Mouse (Mus musculus): ENCODE results near the gene Pold1.

The Pold1 gene

GRCm38 (mm10) chr7:44542555-44542954 is 6.1 kb downstream of the Pold1 start:
- no peak for DNase-seq

GRCm38 (mm10) chr7:44538756-44539624 is 9.7 kb downstream of the Pold1 start:
- DNase-seq, result no peak

GRCm38 (mm10) chr7:44537496-44537895 is 11.2 kb downstream of the Pold1 start:
- no peak for DNase-seq

GRCm38 (mm10) chr7:44537009-44537408 is 11.6 kb downstream of the Pold1 start:
- no peak for DNase-seq

GRCm38 (mm10) chr7:44536590-44536968 is 12.1 kb downstream of the Pold1 start:
- peak; percentile 39 for DNase-seq

GRCm38 (mm10) chr7:44535657-44536589 is 12.7 kb downstream of the Pold1 start:
- DNase-seq, result no peak

- DNase-seq, result no peak
Observed at GRCm38 (mm10) chr7:44534656-44535441, 13.8 kb downstream of the Pold1 start.

GRCm38 (mm10) chr7:44534242-44534641 is 14.4 kb downstream of the Pold1 start:
- DNase-seq, result no peak

- no peak for DNase-seq
Observed at GRCm38 (mm10) chr7:44533746-44534045, 15.0 kb downstream of the Pold1 start.

- no peak for DNase-seq
Observed at GRCm38 (mm10) chr7:44532918-44533745, 15.5 kb downstream of the Pold1 start.

- no peak for DNase-seq
Observed at GRCm38 (mm10) chr7:44531946-44532732, 16.5 kb downstream of the Pold1 start, which contains the start of gene Spib. Gene Spib (minus strand): TSS chr7:44532071.

- no peak for DNase-seq
Observed at GRCm38 (mm10) chr7:44531207-44531606, 17.4 kb downstream of the Pold1 start.

GRCm38 (mm10) chr7:44530507-44530906 is 18.1 kb downstream of the Pold1 start:
- no peak for DNase-seq

- DNase-seq, result no peak
Observed at GRCm38 (mm10) chr7:44529518-44529917, 19.1 kb downstream of the Pold1 start.

- peak; percentile 87 for DNase-seq
Observed at GRCm38 (mm10) chr7:44527483-44528398, 20.9 kb downstream of the Pold1 start.

GRCm38 (mm10) chr7:44526414-44527154 is 22.1 kb downstream of the Pold1 start:
- DNase-seq, result no peak

GRCm38 (mm10) chr7:44525126-44525832 is 23.4 kb downstream of the Pold1 start:
- peak; percentile 93 for DNase-seq

GRCm38 (mm10) chr7:44524502-44524901 is 24.1 kb downstream of the Pold1 start, which contains the start of gene Mybpc2:
Gene Mybpc2 (minus strand): TSS chr7:44524656.
- DNase-seq, result peak; percentile 40

GRCm38 (mm10) chr7:44523056-44523455 is 25.6 kb downstream of the Pold1 start:
- DNase-seq, result no peak

Data from kidney, adult 9 months (tissue).